Mouse (Mus musculus): ENCODE data around the gene Mypop. TPM values are rescaled to one million over a fixed set of nuclear protein-coding genes. Genes with fewer than 3 reads are reported as not detected.

The Mypop gene
- total RNA-seq, 2 experiments from 2014 or later, result not detected

- no peak for ATAC-seq (replicated peaks; ENCODE audit: low FRiP score, poor library complexity, severe bottlenecking)
Measured at GRCm38 (mm10) chr7:19012882-19013281, 21.8 kb downstream of the Mypop start.

GRCm38 (mm10) chr7:19014452-19014851 is 23.4 kb downstream of the Mypop start:
- no peak for ATAC-seq (replicated peaks; ENCODE audit: low FRiP score, poor library complexity, severe bottlenecking)

- ATAC-seq (replicated peaks; ENCODE audit: low FRiP score, poor library complexity, severe bottlenecking), result no peak
Measured at GRCm38 (mm10) chr7:19016042-19016441, 25.0 kb downstream of the Mypop start.

GRCm38 (mm10) chr7:19017909-19018308 is 26.9 kb downstream of the Mypop start:
- ATAC-seq (replicated peaks; ENCODE audit: low FRiP score, poor library complexity, severe bottlenecking), result no peak

GRCm38 (mm10) chr7:19021048-19021447 is 30.0 kb downstream of the Mypop start:
- ATAC-seq (replicated peaks; ENCODE audit: low FRiP score, poor library complexity, severe bottlenecking), result no peak

- no peak for ATAC-seq (replicated peaks; ENCODE audit: low FRiP score, poor library complexity, severe bottlenecking)
Measured at GRCm38 (mm10) chr7:19022189-19022958, 31.3 kb downstream of the Mypop start.

- peak; percentile 40 for ATAC-seq (replicated peaks; ENCODE audit: low FRiP score, poor library complexity, severe bottlenecking)
Measured at GRCm38 (mm10) chr7:19023357-19023814, 32.3 kb downstream of the Mypop start, which contains the start of gene Foxa3. Gene Foxa3 (minus strand): TSS chr7:19023538.

- ATAC-seq (replicated peaks; ENCODE audit: low FRiP score, poor library complexity, severe bottlenecking), result peak; percentile 94
Measured at GRCm38 (mm10) chr7:19024096-19024506, 33.1 kb downstream of the Mypop start, which contains the start of gene Sympk. Gene Sympk (plus strand): TSS chr7:19024377.

GRCm38 (mm10) chr7:19024581-19025255 is 33.7 kb downstream of the Mypop start:
- peak; percentile 30; the same call in 1 of the 2 replicates for ATAC-seq (replicated peaks; ENCODE audit: low FRiP score, poor library complexity, severe bottlenecking)

- no peak for ATAC-seq (replicated peaks; ENCODE audit: low FRiP score, poor library complexity, severe bottlenecking)
Measured at GRCm38 (mm10) chr7:19028067-19028466, 37.0 kb downstream of the Mypop start.

- ATAC-seq (replicated peaks; ENCODE audit: low FRiP score, poor library complexity, severe bottlenecking), result peak; percentile 74
Measured at GRCm38 (mm10) chr7:19029084-19029653, 38.1 kb downstream of the Mypop start.

GRCm38 (mm10) chr7:19031641-19032040 is 40.6 kb downstream of the Mypop start:
- ATAC-seq (replicated peaks; ENCODE audit: low FRiP score, poor library complexity, severe bottlenecking), result no peak

GRCm38 (mm10) chr7:19044616-19045015 is 53.6 kb downstream of the Mypop start:
- ATAC-seq (replicated peaks; ENCODE audit: low FRiP score, poor library complexity, severe bottlenecking), result no peak

- ATAC-seq (replicated peaks; ENCODE audit: low FRiP score, poor library complexity, severe bottlenecking), result no peak
Measured at GRCm38 (mm10) chr7:19046286-19047069, 55.4 kb downstream of the Mypop start.

- ATAC-seq (replicated peaks; ENCODE audit: low FRiP score, poor library complexity, severe bottlenecking), result no peak
Measured at GRCm38 (mm10) chr7:19048006-19048527, 57.0 kb downstream of the Mypop start.

GRCm38 (mm10) chr7:19049252-19049651 is 58.2 kb downstream of the Mypop start:
- ATAC-seq (replicated peaks; ENCODE audit: low FRiP score, poor library complexity, severe bottlenecking), result no peak

GRCm38 (mm10) chr7:19050172-19050571 is 59.1 kb downstream of the Mypop start:
- ATAC-seq (replicated peaks; ENCODE audit: low FRiP score, poor library complexity, severe bottlenecking), result no peak

- no peak for ATAC-seq (replicated peaks; ENCODE audit: low FRiP score, poor library complexity, severe bottlenecking)
Measured at GRCm38 (mm10) chr7:19051161-19051560, 60.1 kb downstream of the Mypop start.

Measured in erythroid progenitor cell, adult 5-6 weeks (primary cell).